Mouse (Mus musculus): Measurements from ENCODE around the gene Has1.

GRCm38 (mm10) chr17:17879347-17879746 is 24.3 kb upstream of the Has1 start:
- TF ChIP-seq CTCF (IDR thresholded peaks at IDR 0.05; ENCODE audit: low read depth, low read length) (no peak), POLR2A (IDR thresholded peaks at IDR 0.05; ENCODE audit: extremely low read depth, insufficient read depth, low read length) (no peak)

All from liver, adult 2 months (tissue).